Mouse (Mus musculus): ENCODE results near the gene Tbc1d2b. TPM values are rescaled to one million over a fixed set of nuclear protein-coding genes. Genes with fewer than 3 reads are reported as not detected.

Tbc1d2b gene
- polyA plus RNA-seq, 1 experiment from 2014 or later, result 5.2 TPM

GRCm38 (mm10) chr9:90241618-90242017 lies 29.0 kb downstream of the Tbc1d2b start:
- no peak overlapping the region for H3K9ac ChIP-seq (ENCODE audit: low read depth, low read length)
- H3K4me3 ChIP-seq (ENCODE audit: low read depth, low read length), result no peak overlapping the region
- TF ChIP-seq CTCF (IDR thresholded peaks at IDR 0.05; ENCODE audit: low read depth), result peak; percentile 71
- WGBS, result 78% methylated on average over 7 of the region's 7 CpGs
- no peaks in the 10 kb centered on the region for H3K4me1 ChIP-seq (replicated peaks; ENCODE audit: control insufficient read depth, insufficient read depth, low read length)
- no peak overlapping the region for H3K27ac ChIP-seq (ENCODE audit: low read depth, low read length)
- H3K27me3 ChIP-seq (replicated peaks; ENCODE audit: control insufficient read depth, insufficient read depth, low read length), result no peaks in the 10 kb centered on the region
- no peak overlapping the region for H3K4me2 ChIP-seq (replicated peaks; ENCODE audit: low read depth)
- no peak for ATAC-seq
- peaks cover 45% of the 10 kb centered on the region for H3K36me3 ChIP-seq (ENCODE audit: control insufficient read depth, insufficient read depth)
- H3K9me3 ChIP-seq (ENCODE audit: control insufficient read depth), result no peaks in the 10 kb centered on the region

GRCm38 (mm10) chr9:90241041-90241440 lies 29.6 kb downstream of the Tbc1d2b start:
- no peak overlapping the region for H3K27ac ChIP-seq (ENCODE audit: low read depth, low read length)
- H3K4me2 ChIP-seq (replicated peaks; ENCODE audit: low read depth), result no peak overlapping the region
- TF ChIP-seq CTCF (IDR thresholded peaks at IDR 0.05; ENCODE audit: low read depth), result no peak
- no peaks in the 10 kb centered on the region for H3K27me3 ChIP-seq (replicated peaks; ENCODE audit: control insufficient read depth, insufficient read depth, low read length)
- H3K9ac ChIP-seq (ENCODE audit: low read depth, low read length), result no peak overlapping the region
- peaks cover 39% of the 10 kb centered on the region for H3K36me3 ChIP-seq (ENCODE audit: control insufficient read depth, insufficient read depth)
- no peaks in the 10 kb centered on the region for H3K9me3 ChIP-seq (ENCODE audit: control insufficient read depth)
- WGBS, result 78% methylated on average over 6 of the region's 6 CpGs
- H3K4me3 ChIP-seq (ENCODE audit: low read depth, low read length), result no peak overlapping the region
- no peaks in the 10 kb centered on the region for H3K4me1 ChIP-seq (replicated peaks; ENCODE audit: control insufficient read depth, insufficient read depth, low read length)
- no peak for ATAC-seq

GRCm38 (mm10) chr9:90240560-90240959 lies 30.0 kb downstream of the Tbc1d2b start:
- Histone ChIP-seq H3K9me3 (ENCODE audit: control insufficient read depth) (no peaks in the 10 kb centered on the region), H3K4me1 (replicated peaks; ENCODE audit: control insufficient read depth, insufficient read depth, low read length) (no peaks in the 10 kb centered on the region), H3K27me3 (replicated peaks; ENCODE audit: control insufficient read depth, insufficient read depth, low read length) (no peaks in the 10 kb centered on the region), H3K4me3 (ENCODE audit: low read depth, low read length) (no peak overlapping the region), H3K4me2 (replicated peaks; ENCODE audit: low read depth) (no peak overlapping the region), H3K36me3 (ENCODE audit: control insufficient read depth, insufficient read depth) (peaks cover 36% of the 10 kb centered on the region), H3K27ac (ENCODE audit: low read depth, low read length) (no peak overlapping the region), H3K9ac (ENCODE audit: low read depth, low read length) (no peak overlapping the region)
- no peak for ATAC-seq
- 73% methylated on average over 4 of the region's 4 CpGs for WGBS
- no peak for TF ChIP-seq CTCF (IDR thresholded peaks at IDR 0.05; ENCODE audit: low read depth)

GRCm38 (mm10) chr9:90237232-90238062 lies 33.2 kb downstream of the Tbc1d2b start:
- Histone ChIP-seq H3K36me3 (ENCODE audit: control insufficient read depth, insufficient read depth) (peaks cover 28% of the 10 kb centered on the region), H3K9me3 (ENCODE audit: control insufficient read depth) (no peaks in the 10 kb centered on the region), H3K9ac (ENCODE audit: low read depth, low read length) (no peak overlapping the region), H3K27ac (ENCODE audit: low read depth, low read length) (no peak overlapping the region), H3K4me3 (ENCODE audit: low read depth, low read length) (no peak overlapping the region), H3K4me1 (replicated peaks; ENCODE audit: control insufficient read depth, insufficient read depth, low read length) (no peaks in the 10 kb centered on the region), H3K27me3 (replicated peaks; ENCODE audit: control insufficient read depth, insufficient read depth, low read length) (no peaks in the 10 kb centered on the region), H3K4me2 (replicated peaks; ENCODE audit: low read depth) (no peak overlapping the region)
- WGBS, result 78% methylated on average over 9 of the region's 9 CpGs
- no peak for ATAC-seq
- no peak for TF ChIP-seq CTCF (IDR thresholded peaks at IDR 0.05; ENCODE audit: low read depth)

GRCm38 (mm10) chr9:90236817-90237216 lies 33.8 kb downstream of the Tbc1d2b start:
- no peak for ATAC-seq
- H3K4me1 ChIP-seq (replicated peaks; ENCODE audit: control insufficient read depth, insufficient read depth, low read length), result no peaks in the 10 kb centered on the region
- no peaks in the 10 kb centered on the region for H3K27me3 ChIP-seq (replicated peaks; ENCODE audit: control insufficient read depth, insufficient read depth, low read length)
- no peak overlapping the region for H3K9ac ChIP-seq (ENCODE audit: low read depth, low read length)
- H3K9me3 ChIP-seq (ENCODE audit: control insufficient read depth), result no peaks in the 10 kb centered on the region
- H3K4me2 ChIP-seq (replicated peaks; ENCODE audit: low read depth), result no peak overlapping the region
- 92% methylated on average over 5 of the region's 5 CpGs for WGBS
- no peak overlapping the region for H3K4me3 ChIP-seq (ENCODE audit: low read depth, low read length)
- no peak for TF ChIP-seq CTCF (IDR thresholded peaks at IDR 0.05; ENCODE audit: low read depth)
- H3K27ac ChIP-seq (ENCODE audit: low read depth, low read length), result no peak overlapping the region
- H3K36me3 ChIP-seq (ENCODE audit: control insufficient read depth, insufficient read depth), result peaks cover 26% of the 10 kb centered on the region

GRCm38 (mm10) chr9:90235258-90235882 lies 35.2 kb downstream of the Tbc1d2b start:
- H3K4me3 ChIP-seq (ENCODE audit: low read depth, low read length), result no peak overlapping the region
- H3K36me3 ChIP-seq (ENCODE audit: control insufficient read depth, insufficient read depth), result peaks cover 26% of the 10 kb centered on the region
- ATAC-seq, result 0 out of 2 replicates have a peak, but pooled peaks have one; percentile 19
- no peak for TF ChIP-seq CTCF (IDR thresholded peaks at IDR 0.05; ENCODE audit: low read depth)
- no peaks in the 10 kb centered on the region for H3K4me1 ChIP-seq (replicated peaks; ENCODE audit: control insufficient read depth, insufficient read depth, low read length)
- H3K9me3 ChIP-seq (ENCODE audit: control insufficient read depth), result no peaks in the 10 kb centered on the region
- no peak overlapping the region for H3K27ac ChIP-seq (ENCODE audit: low read depth, low read length)
- H3K9ac ChIP-seq (ENCODE audit: low read depth, low read length), result no peak overlapping the region
- H3K27me3 ChIP-seq (replicated peaks; ENCODE audit: control insufficient read depth, insufficient read depth, low read length), result no peaks in the 10 kb centered on the region
- WGBS, result 67% methylated on average over 10 of the region's 10 CpGs
- no peak overlapping the region for H3K4me2 ChIP-seq (replicated peaks; ENCODE audit: low read depth)

Measured in intestine, postnatal 0 days (tissue).